Mouse (Mus musculus): ENCODE results near the gene Itpk1.

Itpk1 gene

DNA sequence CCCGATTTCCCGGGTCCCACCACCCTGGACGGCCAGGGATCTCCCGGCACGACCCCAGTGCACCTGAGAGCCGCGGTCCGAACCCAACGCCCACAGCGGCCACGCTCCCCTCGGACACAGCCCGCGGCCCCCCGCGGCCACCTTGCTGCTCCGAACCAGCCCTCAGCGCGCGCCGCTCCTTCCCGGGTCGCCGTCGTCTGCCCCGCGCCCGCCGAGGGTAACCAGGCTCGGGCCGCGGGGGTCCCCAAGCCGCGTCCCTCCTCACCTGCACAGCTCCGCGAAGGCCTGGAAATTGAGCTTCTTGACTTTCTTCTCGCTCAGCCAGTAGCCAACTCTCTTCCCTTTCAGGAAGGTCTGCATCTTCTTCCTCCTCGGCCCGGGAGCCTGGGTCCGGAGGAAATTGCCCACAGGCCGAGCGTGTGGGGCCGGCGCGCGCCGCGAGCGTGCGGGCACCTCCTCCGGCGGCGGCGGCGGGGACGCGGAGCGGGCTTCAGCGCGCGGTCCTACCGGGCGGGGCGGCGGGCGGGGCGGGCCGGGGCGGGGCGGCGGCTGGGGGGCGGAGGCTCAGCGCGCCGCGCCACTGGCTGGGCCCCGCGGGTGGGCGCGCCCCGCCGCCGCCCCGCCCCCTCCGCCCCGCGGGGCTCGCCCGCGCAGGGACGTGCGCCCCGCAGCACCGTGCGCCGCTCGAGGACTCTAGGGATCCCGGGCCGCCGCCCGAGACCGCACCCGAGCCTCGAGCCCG lies at the start of gene Itpk1:
Itpk1 (minus strand) TSS at position 474 of the 742 bp plus-strand sequence.
- DNase-seq, result peak; percentile 39 to 80

DNA sequence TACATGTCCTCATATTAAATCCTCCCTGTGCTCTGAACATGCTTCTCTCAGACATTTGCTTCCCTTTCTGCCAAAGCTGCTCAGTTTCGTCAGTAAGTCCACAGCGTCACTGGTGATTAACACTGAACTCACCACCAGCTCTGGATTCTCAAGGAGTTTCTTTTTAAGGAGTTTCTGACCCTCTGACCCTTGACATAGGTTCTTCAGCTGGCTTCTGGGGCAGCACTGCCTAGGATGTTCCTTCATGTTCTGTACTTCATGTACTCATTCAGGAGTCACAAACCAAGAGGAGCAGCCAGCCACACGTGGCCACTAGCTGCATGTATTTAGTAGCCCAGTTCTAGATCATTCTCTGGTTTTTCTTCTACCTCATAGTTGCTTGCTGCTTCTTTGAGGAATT lies 43.5 kb upstream of the Itpk1 start:
- no peak for DNase-seq

DNA sequence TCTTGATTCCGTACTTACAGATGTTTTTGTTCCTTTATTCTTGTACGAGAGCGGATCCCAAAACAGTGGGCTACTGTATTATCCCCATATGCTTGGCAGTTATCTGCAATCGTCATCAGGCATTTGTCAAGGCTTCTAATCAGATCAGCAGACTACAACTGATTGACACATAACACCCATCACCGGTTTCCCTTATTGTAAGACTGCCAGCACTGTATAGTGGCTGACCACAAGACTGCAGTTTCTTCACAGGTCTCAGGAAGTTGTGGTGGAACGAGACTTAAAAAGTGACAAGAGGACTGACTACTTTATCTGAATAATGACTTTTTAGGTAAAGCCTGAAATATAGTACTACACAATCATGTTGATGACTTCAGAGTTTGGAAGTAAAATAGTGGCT lies 40.1 kb upstream of the Itpk1 start:
- no peak for DNase-seq

GRCm38 (mm10) chr12:102743589-102744574 lies 39.2 kb upstream of the Itpk1 start, which contains the start of the genes Moap1 and Tmem251:
Gene Moap1, minus strand, starts transcription at chr12:102743661.
Gene Tmem251, plus strand, starts transcription at chr12:102743762.
- peak; percentile 94 to 95 for DNase-seq

DNA sequence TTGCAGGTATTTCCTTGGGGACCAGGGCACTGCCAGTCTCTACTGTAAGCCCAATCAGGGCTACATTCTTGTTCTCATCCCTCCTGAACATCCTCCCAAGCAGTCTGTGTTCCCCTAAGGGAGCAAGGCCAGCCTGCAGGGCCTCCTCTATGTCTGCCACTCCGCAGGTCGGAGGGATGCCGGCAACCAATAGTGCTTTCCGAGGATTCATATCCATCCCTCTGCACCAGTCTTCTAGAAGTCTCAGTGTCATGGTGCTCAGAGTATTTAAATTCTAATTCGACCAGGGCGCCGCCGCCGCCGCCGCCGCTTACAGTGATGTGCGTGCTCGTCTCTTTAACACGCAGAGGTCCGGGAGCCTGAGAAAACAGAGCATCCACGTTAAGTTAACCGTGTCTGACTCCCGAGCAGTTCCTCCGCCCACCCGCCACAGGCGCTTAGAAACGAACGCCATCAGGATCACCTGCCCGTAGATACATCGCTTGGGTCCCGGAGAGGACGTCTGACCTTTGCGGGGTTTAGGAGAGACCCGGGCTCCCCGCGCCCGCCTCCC lies 38.4 kb upstream of the Itpk1 start:
- no peak for DNase-seq

- no peak for DNase-seq
Observed at GRCm38 (mm10) chr12:102742056-102742455, 37.3 kb upstream of the Itpk1 start.

DNA sequence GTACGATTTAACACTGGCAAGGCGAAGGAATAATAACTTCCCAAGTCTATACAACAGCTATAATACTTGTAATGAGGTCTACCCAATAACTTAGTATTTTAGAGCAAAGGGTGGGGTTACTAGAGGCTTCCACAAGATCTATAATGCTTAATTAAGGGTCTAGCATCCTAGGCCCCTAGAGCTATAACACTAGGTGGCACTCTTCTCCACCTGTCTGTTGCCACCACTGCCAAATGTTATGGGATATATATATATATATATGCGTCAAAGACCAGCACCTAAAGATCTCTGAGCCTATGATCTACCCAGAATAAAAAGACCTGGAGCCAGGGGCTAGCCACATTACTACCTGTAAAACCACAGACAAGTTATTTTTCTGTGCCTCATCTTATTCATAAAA lies 35.6 kb upstream of the Itpk1 start:
- peak in 1 of 2 experiments; percentile 21 for DNase-seq

DNA sequence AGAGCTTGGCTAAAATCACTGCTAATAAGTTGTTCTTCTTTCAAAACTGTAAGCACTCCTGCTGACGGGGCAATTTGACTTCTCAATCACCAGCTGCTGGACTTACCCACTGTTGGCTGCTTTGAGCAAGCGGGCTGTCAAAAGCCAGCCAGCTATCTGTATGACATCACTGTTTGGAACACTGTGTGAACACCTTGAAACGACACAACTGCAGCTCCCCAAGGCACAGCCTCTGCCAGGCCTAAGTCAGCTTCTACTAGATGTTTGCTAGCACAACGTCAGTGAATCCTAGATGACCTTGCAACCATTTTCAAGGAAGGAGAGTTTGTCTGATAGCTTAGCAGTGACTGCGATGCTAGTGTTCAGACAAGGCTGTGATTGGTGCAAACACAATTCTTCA lies 34.4 kb upstream of the Itpk1 start:
- no peak for DNase-seq

GRCm38 (mm10) chr12:102733381-102733780 lies 28.7 kb upstream of the Itpk1 start:
- peak; percentile 56 to 82 for DNase-seq

- DNase-seq, result peak in 1 of 2 experiments; percentile 36
Observed at GRCm38 (mm10) chr12:102730798-102731619, 26.3 kb upstream of the Itpk1 start.

DNA sequence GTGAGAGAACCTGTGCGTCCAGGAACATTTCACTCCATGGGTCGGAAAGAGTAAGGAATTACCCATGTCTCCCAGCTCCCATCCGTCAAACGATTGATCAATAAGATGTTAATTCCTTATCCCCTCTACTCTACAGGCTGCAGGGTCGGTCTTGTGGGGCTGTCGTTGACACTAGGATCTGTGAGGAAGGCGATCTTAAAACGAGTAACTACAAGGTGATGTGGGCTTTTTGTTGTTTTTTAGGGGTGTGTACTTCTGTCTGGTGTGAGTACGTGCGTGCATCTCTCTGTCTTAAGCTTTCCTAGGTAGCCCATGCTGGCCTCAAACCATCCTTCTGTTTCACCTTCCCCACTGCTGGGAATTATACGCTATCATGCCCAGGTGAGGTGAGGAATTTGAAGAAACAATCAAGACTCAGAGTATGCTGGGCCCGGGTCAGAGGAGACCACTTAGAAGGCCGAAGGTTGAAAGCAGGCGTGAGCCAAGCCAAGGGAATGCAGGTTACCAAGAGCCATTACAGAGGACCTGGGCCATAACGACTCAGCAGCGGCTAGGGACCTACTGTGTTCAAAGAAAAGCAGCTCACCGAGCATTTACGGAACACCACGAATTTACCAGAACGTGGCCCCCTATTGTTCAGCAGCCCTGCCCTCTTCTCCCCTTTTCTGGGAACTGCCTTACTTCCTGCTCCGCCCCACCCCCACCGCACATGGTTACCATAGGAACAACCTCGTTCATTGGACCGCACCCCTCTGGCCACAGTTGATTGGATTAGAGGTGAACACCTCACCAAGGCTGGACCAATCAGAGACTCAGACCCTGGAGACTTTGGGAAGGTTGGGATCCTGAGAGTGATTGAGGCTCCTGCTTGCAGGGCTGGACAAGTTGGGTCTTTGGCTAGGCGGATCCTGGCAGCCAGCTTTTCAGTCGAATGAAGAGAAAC lies 25.4 kb upstream of the Itpk1 start:
- peak; percentile 85 to 87 for DNase-seq

- DNase-seq, result peak in 1 of 2 experiments; percentile 21
Observed at GRCm38 (mm10) chr12:102725761-102726175, 21.0 kb upstream of the Itpk1 start.

GRCm38 (mm10) chr12:102725146-102725545 lies 20.4 kb upstream of the Itpk1 start:
- DNase-seq, result no peak

- DNase-seq, result no peak
Observed at GRCm38 (mm10) chr12:102723861-102724260, 19.1 kb upstream of the Itpk1 start.

GRCm38 (mm10) chr12:102722966-102723365 lies 18.2 kb upstream of the Itpk1 start:
- no peak for DNase-seq

- DNase-seq, result no peak
Observed at GRCm38 (mm10) chr12:102722451-102722850, 17.7 kb upstream of the Itpk1 start.

- DNase-seq, result peak in 1 of 2 experiments; percentile 67
Observed at GRCm38 (mm10) chr12:102719552-102720315, 15.0 kb upstream of the Itpk1 start.

DNA sequence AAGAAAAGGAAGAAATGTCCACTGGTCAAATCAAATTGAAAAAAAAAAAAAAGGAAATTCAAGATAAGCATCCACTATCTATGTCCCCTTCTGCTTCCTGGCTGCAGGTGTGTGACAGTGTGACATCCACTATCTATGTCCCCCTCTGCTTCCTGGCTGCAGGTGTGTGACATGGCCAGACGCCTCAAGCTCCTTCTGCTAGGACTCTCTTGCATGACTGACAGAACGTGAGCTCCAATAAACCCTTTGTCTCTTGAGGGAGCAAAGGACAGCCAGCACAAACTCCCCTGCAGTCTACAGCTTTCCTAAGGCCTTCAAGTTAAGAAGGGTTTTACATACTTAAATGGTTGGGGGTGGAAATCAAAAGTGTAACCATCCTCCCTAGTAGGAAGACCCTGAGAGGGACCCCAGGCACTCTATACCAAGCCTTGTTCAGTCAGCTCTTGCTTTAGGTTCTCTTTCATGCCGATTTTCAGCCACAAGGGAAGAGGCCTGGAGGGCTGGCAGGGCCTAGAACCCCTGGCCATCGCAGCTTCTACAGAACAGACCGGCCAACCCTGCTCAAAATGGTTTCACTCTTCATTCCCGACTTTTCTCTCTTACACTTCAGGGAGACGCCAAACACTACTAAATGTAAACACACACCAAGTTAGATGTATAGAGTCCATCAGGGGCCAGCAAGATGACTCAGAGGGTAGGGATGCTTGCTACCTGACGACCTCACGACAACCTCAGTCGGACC lies 10.1 kb upstream of the Itpk1 start:
- no peak for DNase-seq

DNA sequence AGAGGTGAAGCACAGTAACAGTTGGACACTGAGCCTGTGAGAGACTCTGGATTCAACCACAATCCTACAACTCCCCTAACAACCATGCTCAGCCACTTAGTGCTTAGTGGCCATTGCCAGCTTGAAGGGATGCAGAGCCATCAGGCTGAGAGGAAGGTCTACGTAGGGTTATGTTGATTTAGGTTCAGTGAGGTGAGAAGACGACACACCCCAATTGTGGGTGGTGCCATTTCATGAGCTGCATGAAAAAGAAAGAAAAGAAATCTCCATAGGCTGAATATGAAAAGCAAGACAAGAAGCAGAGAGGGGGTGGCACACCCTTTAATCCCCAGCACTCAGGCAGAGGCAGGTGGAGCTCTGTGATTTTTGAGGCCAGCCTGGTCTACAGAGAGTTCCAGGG lies 9.4 kb upstream of the Itpk1 start:
- no peak for DNase-seq

All from kidney, postnatal 36 days (tissue).